Mouse (Mus musculus): ENCODE measurements around the gene Pla2g12b.
"Not testable (repeated sequence)": the region's sequence is repeated elsewhere in the genome, so short reads cannot be mapped to it uniquely, and the experiment has no call there.

Pla2g12b gene

GRCm38 (mm10) chr10:59402899-59403792 lies at the start of gene Pla2g12b:
TSS of gene Pla2g12b (plus strand) at chr10:59403660.
- DNase-seq (ENCODE audit: low read depth, low spot score) = no peak

DNA sequence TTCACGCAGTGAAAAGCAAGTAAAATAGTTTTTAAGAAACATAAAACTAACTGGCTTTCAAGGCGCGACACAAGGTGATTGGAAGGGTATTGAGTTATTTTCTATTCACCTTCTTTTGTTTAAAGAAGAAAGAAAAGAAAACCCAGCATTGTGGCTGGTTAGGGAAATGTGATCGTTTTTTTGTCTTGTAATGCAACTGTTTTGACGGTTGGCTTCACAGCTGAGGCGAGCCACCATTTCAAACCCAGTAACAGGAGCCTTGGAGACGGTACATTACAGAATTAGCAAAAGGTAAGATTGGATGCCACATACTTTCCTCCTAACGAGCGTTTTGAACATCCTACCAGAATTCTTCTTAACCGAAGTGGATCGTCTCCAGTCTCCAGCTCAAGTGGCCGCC lies 49.3 kb upstream of the Pla2g12b start:
- DNase-seq (ENCODE audit: low read depth, low spot score) = peak; percentile 65

- no peak for DNase-seq (ENCODE audit: low read depth, low spot score)
These were observed 48.4 kb upstream of the Pla2g12b start for GRCm38 (mm10) chr10:59355020-59355419.

DNA sequence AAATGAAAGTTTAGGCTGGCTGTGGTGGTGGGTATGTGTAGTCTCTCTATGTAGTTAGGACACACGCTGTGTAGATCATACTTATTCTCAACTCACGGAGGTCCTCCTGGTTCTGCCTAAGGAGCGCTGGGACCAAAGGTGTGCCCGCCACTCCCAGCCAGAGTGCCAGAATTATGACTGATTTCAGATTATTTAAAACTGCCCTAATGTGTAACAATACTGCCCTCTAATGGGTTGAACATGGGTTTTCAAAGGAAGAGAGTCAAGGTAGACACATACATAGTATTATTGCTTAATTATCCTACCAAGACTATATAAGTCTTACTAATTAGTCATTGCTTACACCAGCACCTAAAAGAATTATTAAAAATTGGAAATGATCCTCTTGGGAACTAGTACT lies 44.7 kb upstream of the Pla2g12b start:
- no peak for DNase-seq (ENCODE audit: low read depth, low spot score)

GRCm38 (mm10) chr10:59363208-59363607 lies 40.3 kb upstream of the Pla2g12b start:
- no peak for DNase-seq (ENCODE audit: low read depth, low spot score)

GRCm38 (mm10) chr10:59364551-59364950 lies 38.9 kb upstream of the Pla2g12b start:
- no peak for DNase-seq (ENCODE audit: low read depth, low spot score)

DNA sequence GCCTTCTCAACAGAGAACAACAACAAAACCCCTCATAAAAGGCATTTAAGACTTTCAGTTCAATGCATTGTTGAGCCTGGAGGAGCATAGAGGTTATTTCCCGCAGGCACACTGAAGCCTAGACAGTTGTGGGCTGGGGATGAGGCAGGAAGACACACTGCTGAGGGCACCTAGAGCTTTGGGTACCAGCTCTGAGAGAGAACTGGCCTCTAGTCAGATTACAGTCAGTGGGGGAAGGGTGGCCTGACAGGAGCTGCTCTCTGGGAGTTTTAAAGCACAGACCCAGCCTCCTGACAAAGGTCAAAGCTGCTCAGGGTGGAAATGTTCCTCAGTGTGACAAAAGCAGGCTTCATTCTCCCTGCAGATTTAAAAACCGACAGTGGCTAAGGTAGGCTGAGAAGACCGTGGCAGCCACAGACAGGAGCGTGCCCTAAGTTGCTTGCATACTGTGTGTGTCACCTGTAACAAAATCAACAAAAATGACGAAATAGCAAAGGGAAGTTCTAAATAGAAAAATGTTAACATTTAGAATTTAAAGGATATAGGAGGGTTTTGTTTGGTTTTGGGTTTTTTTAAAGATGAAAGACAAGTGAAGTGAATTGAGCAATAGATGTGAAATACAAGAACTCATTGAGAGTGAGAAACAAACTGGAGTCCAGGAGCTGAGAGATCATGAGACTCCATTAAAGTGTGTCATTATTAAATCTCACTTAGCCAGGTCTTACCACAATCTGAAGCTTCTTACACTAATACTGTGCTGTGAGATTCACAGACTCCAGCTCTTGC lies 37.5 kb upstream of the Pla2g12b start:
- no peak for DNase-seq (ENCODE audit: low read depth, low spot score)

GRCm38 (mm10) chr10:59366746-59367145 lies 36.7 kb upstream of the Pla2g12b start:
- no peak for DNase-seq (ENCODE audit: low read depth, low spot score)

DNA sequence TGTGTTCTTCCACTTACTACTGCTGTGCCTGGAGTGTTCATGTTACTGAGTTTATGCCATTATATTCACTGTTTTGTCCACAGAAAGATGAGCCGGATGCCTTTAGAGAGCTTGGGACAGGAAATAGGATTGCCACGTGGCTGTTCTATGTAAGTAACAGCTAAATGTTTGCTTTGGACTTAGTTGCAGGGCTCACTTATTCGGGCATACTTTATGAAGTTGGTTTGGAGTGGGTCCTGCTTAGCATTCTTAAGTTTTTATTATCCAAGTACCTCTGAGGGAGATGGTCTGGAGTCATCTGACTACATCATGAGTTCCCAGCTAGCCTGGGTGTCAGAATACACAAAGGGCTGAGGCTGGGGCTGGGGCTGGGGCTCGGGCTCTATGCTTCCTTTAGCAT lies 36.3 kb upstream of the Pla2g12b start:
- no peak for DNase-seq (ENCODE audit: low read depth, low spot score)

DNA sequence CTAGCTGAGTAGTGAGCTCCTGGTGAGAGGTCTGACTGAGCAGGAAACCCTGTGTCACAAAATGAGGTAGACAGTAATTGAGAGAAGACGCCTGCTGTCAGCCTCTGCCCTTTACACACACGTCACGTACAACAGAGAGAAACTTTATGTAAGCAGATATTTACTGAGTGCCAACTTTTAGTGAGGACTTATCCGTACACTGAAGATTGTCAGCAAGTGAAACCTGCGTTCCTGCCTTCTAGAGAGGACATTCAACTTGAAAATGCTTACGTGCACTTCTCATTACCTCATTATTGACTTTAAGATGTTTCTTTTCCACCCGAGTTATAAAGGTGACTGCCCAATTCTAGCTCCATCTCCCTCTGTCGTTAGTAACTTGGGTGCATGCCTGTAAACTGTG lies 34.7 kb upstream of the Pla2g12b start:
- no peak for DNase-seq (ENCODE audit: low read depth, low spot score)

- DNase-seq (ENCODE audit: low read depth, low spot score) = no peak
These were observed 34.0 kb upstream of the Pla2g12b start for GRCm38 (mm10) chr10:59369426-59369825.

GRCm38 (mm10) chr10:59377906-59378305 lies 25.6 kb upstream of the Pla2g12b start:
- DNase-seq (ENCODE audit: low read depth, low spot score) = no peak

DNA sequence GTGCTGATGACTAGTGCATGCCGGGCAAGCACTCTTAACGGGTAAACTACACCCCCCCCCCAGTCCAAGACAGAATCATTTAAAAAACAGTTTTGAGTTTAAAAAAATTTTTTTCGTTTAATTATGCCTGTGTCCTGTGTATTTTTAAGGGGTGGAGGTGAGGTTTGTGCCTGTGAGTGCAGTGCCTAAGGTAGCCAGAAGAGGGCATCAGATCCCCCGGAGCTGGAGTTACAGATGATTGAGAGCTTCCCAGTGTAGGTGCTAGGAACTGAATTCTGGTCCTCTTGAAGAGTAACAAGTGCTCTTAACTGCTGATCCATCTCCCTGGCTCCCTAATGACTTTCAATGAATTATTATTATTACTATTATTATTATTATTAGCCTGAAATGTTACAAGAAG lies 24.7 kb upstream of the Pla2g12b start:
- DNase-seq (ENCODE audit: low read depth, low spot score) = peak; percentile 37

DNA sequence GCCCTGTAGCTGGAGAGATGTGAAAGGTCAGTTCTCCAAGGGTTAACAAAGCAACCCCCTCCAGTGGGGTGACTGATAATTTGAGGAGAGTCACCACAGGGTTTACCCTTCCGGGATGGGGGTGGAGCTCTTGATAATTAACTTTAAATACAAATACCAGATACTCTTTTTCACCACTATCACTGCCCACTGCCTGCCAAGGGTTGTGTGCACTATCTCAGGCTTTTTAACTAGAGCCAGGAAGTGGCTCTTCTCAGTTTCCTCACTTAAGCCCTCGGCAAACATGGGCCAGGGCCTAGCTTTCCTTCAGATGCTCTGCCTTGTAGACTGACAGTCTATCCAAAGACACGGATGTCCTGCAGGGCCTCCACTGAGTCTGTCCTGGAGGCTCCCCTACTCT lies 23.5 kb upstream of the Pla2g12b start:
- no peak for DNase-seq (ENCODE audit: low read depth, low spot score)

- DNase-seq (ENCODE audit: low read depth, low spot score) = no peak
These were observed 23.0 kb upstream of the Pla2g12b start for GRCm38 (mm10) chr10:59380411-59380821.

DNA sequence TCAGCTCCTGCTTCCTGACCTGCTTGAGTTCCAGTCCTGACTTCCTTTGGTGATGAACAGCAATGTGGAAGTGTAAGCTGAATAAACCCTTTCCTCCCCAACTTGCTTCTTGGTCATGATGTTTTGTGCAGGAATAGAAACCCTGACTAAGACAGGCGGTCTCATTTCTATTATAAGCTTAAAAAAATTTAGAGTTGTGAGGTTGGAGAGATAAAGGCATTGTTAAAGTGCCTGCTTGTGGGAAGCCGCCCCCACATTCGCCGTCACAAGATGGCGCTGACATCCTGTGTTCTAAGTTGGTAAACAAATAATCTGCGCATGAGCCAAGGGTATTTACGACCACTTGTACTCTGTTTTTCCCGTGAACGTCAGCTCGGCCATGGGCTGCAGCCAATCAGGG lies 21.9 kb upstream of the Pla2g12b start:
- not testable (repeated sequence) for DNase-seq (ENCODE audit: low read depth, low spot score)

- no peak for DNase-seq (ENCODE audit: low read depth, low spot score)
These were observed 16.5 kb upstream of the Pla2g12b start for GRCm38 (mm10) chr10:59386951-59387350.

DNA sequence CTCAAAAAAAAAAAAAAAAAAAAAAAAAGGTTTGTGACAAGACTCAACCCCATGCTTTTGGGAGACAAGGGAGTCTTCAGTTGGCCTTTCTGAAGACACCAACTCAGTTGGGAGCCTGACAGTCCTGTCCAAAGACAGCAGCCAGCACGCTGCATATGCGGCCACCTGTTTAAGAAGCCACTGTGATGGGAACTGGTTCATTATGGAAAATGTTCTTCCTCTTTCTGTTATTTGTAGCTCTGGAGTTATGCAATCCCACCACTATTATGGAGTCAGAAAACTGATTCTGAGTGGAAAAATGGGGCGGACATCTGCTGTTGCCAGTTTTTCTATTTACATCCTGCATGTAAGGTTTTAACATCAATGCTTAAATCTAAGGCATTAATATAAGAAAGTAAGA lies 13.8 kb upstream of the Pla2g12b start:
- no peak for DNase-seq (ENCODE audit: low read depth, low spot score)

- no peak for DNase-seq (ENCODE audit: low read depth, low spot score)
These were observed 11.6 kb upstream of the Pla2g12b start for GRCm38 (mm10) chr10:59391907-59392306.

GRCm38 (mm10) chr10:59395461-59395860 lies 8.0 kb upstream of the Pla2g12b start, which contains the start of gene Gm10273:
TSS of gene Gm10273 (plus strand) at chr10:59395632.
- DNase-seq (ENCODE audit: low read depth, low spot score) = not testable (repeated sequence)

DNA sequence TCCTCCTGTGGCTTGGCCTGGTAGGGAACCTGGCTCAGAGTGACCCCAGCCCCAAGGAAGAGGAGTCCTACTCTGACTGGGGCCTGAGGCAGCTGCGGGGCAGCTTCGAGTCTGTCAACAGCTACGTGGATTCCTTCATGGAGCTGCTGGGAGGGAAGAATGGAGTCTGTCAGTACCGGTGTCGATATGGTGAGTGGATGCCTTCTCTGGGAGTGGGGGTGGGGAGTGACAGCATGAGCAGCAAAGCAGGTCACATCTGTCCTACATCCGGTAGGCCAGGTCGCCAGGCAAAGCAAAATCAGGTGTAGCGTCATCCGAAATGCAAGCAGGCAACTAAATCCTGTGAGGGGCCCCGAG lies 311 bp downstream of the Pla2g12b start:
- no peak for DNase-seq (ENCODE audit: low read depth, low spot score)

DNA sequence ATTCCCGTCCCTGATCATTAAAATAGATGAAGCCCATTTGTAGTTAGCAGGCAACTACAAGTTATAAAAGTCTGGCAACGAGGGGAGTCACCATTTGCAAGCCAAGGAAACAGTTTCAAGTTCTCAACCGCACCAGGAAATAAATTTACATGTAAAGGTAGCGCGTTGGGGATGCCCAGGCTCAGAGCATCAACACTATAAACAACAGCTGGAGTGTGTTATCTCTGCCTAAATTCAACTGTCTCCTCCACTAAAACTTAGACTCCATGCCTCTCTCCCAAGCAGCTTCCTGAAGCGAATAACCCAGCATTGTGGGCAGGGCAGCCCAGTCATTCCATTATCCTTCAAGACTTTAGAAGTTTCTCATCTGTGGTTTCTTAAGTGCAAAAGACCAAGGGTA lies 5.0 kb downstream of the Pla2g12b start:
- DNase-seq (ENCODE audit: low read depth, low spot score) = no peak

DNA sequence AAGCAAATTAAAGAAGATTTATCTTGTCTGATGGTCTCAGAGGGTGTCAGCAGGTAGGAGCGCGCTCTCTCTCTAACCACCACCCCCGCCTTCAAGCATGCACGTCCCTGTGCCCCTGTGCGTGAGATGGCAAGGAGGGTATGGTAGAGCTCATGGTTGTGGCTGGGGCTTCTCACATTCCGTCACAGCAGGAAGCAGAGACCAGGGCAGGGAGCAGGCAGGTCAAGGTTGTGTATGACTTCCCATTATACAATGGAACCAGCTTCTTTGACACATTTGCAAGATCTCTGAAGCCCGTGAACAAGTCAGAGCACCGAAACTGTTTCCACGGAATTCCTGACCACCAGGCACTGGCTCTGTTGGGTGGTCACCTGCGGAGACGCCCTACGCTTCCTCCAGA lies 6.8 kb downstream of the Pla2g12b start:
- DNase-seq (ENCODE audit: low read depth, low spot score) = peak; percentile 55
